Mouse (Mus musculus): ENCODE data around the gene Nfkbiz. TPM values are rescaled to one million over a fixed set of nuclear protein-coding genes. Genes with fewer than 3 reads are reported as not detected.

Gene Nfkbiz
- polyA plus RNA-seq, 1 experiment from 2014 or later: 3.1 TPM

DNA sequence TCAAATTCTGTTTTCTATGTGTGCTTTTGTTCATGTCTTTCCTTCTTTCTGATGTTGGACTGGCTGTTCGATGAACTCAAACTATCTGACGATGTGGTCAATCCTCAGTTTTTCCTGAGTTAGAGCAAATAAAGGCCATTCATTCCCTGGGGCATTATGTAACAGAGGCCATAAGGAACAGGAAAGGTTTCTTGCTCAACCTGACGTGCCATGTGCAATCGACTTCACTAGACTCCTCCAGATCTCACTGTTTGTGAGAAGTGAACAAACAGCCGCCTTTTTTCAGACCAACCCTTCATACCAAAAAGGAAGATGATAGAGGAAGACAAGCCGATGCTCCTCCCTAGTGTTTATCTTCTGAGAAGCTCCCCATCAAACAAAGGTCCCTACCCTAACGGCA, 48.4 kb downstream of the Nfkbiz start:
- Histone ChIP-seq H3K9ac (ENCODE audit: low read length) (no peak overlapping the region), H3K27me3 (ENCODE audit: control insufficient read depth, insufficient read depth, low read length) (no peaks in the 10 kb centered on the region), H3K27ac (replicated peaks in 1 of 2; ENCODE audit: control insufficient read depth in 1 of 2, insufficient read depth in 1 of 2, low read depth in 2 of 2, low read length in 2 of 2) (no peak overlapping the region), H3K36me3 (ENCODE audit: control insufficient read depth, insufficient read depth, low read length) (no peaks in the 10 kb centered on the region), H3K4me3 (ENCODE audit: control insufficient read depth in 1 of 2, insufficient read depth in 1 of 2, low read depth in 1 of 2, low read length in 2 of 2) (no peak overlapping the region), H3K4me2 (ENCODE audit: low read length) (no peak overlapping the region), H3K9me3 (ENCODE audit: control insufficient read depth, low read length) (no peaks in the 10 kb centered on the region), H3K4me1 (ENCODE audit: control insufficient read depth in 2 of 2, insufficient read depth in 2 of 2, low read length in 2 of 2) (no peaks in the 10 kb centered on the region)
- no peak for ATAC-seq (ENCODE audit: insufficient number of reproducible peaks, insufficient read depth, low FRiP score, low read depth)
- 83% methylated on average over 7 of the region's 7 CpGs for WGBS

DNA sequence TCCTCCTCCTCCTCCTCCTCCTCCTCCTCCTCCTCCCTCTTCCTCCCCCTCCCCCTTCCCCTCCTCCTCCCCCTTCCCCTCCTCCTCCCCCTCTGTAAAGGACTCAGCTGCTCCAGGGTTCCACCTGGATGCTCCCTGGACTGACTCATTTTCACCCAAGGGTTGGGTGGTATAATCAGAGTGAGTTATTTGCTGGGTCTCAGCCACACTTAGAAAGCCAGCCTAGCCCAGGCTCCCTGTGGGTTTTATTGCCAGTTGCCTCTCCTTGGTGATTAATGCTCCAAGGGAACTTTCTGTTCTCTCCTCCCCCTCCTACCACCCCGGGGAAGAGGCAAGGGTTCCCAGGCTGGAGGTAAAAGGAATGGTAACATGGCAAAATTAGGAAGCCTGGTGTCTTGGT, 49.4 kb downstream of the Nfkbiz start:
- Histone ChIP-seq H3K27me3 (ENCODE audit: control insufficient read depth, insufficient read depth, low read length) (no peaks in the 10 kb centered on the region), H3K4me2 (ENCODE audit: low read length) (no peak overlapping the region), H3K4me1 (ENCODE audit: control insufficient read depth in 2 of 2, insufficient read depth in 2 of 2, low read length in 2 of 2) (no peaks in the 10 kb centered on the region), H3K4me3 (ENCODE audit: control insufficient read depth in 1 of 2, insufficient read depth in 1 of 2, low read depth in 1 of 2, low read length in 2 of 2) (no peak overlapping the region), H3K27ac (replicated peaks in 1 of 2; ENCODE audit: control insufficient read depth in 1 of 2, insufficient read depth in 1 of 2, low read depth in 2 of 2, low read length in 2 of 2) (no peak overlapping the region), H3K36me3 (ENCODE audit: control insufficient read depth, insufficient read depth, low read length) (no peaks in the 10 kb centered on the region), H3K9ac (ENCODE audit: low read length) (no peak overlapping the region), H3K9me3 (ENCODE audit: control insufficient read depth, low read length) (no peaks in the 10 kb centered on the region)
- 31% methylated on average over 1 of the region's 1 CpGs for WGBS
- no peak for ATAC-seq (ENCODE audit: insufficient number of reproducible peaks, insufficient read depth, low FRiP score, low read depth)

DNA sequence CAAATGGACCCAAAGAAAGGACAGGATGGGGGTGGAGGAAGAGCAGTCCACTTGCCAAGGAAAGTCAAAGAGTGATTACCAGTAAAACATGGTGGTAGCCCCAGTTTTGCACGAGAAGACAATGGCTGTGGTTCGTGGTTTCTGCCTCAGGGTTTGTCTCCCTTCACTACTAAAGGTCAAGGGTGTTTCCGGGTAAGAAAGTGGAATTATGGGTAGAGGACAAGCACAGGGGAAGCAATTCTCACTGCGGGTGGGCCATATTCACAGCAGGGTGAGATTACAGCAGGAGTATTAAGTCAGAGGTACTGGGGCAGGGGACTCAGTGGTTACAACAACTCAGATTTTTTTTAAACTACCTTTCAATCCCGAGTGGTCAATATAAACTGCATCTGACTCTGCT, 50.0 kb downstream of the Nfkbiz start:
- no peaks in the 10 kb centered on the region for H3K4me1 ChIP-seq (ENCODE audit: control insufficient read depth in 2 of 2, insufficient read depth in 2 of 2, low read length in 2 of 2)
- H3K27me3 ChIP-seq (ENCODE audit: control insufficient read depth, insufficient read depth, low read length): no peaks in the 10 kb centered on the region
- no peaks in the 10 kb centered on the region for H3K36me3 ChIP-seq (ENCODE audit: control insufficient read depth, insufficient read depth, low read length)
- no peaks in the 10 kb centered on the region for H3K9me3 ChIP-seq (ENCODE audit: control insufficient read depth, low read length)
- H3K4me2 ChIP-seq (ENCODE audit: low read length): no peak overlapping the region
- no peak for ATAC-seq (ENCODE audit: insufficient number of reproducible peaks, insufficient read depth, low FRiP score, low read depth)
- WGBS: 82% methylated on average over 5 of the region's 5 CpGs
- H3K27ac ChIP-seq (replicated peaks in 1 of 2; ENCODE audit: control insufficient read depth in 1 of 2, insufficient read depth in 1 of 2, low read depth in 2 of 2, low read length in 2 of 2): no peak overlapping the region
- no peak overlapping the region for H3K9ac ChIP-seq (ENCODE audit: low read length)
- H3K4me3 ChIP-seq (ENCODE audit: control insufficient read depth in 1 of 2, insufficient read depth in 1 of 2, low read depth in 1 of 2, low read length in 2 of 2): no peak overlapping the region

DNA sequence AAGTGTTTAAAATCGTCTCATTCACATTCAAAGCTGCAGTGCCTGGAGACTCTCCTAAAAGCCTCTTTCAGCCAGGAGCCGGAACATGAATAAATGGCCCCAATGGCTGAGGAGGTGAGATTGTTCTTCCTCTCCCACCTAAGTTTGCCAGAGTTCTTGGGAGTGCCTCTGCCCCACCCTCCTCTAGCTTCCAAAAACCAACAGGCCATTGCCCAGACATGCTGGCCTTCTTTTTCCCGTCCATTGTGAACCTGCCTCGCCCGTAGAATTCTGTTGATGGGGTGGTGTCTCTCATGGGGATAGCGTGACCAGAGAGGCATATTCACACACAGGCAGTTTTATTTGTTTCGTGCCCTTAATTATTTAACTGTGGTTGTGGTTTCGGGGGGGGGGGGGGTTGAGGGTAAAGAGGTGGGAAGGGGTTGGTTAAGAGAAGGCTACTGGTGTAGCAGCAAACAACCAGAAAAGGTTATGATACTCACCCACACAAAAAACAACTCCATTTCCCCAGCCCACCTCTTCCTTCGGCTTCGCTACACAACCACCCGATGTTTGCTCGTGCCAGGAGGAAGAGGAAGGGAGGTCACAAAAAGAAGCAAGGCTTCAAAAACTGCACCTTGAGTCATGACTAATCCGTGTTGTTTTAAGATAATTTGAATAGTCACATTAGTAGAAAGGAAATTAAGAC, 51.2 kb downstream of the Nfkbiz start:
- 82% methylated on average over 13 of the region's 13 CpGs for WGBS
- H3K9ac ChIP-seq (ENCODE audit: low read length): no peak overlapping the region
- no peak for ATAC-seq (ENCODE audit: insufficient number of reproducible peaks, insufficient read depth, low FRiP score, low read depth)
- no peak overlapping the region for H3K4me2 ChIP-seq (ENCODE audit: low read length)
- no peak overlapping the region for H3K4me3 ChIP-seq (ENCODE audit: control insufficient read depth in 1 of 2, insufficient read depth in 1 of 2, low read depth in 1 of 2, low read length in 2 of 2)
- H3K27ac ChIP-seq (replicated peaks in 1 of 2; ENCODE audit: control insufficient read depth in 1 of 2, insufficient read depth in 1 of 2, low read depth in 2 of 2, low read length in 2 of 2): no peak overlapping the region
- no peaks in the 10 kb centered on the region for H3K4me1 ChIP-seq (ENCODE audit: control insufficient read depth in 2 of 2, insufficient read depth in 2 of 2, low read length in 2 of 2)
- no peaks in the 10 kb centered on the region for H3K36me3 ChIP-seq (ENCODE audit: control insufficient read depth, insufficient read depth, low read length)
- H3K9me3 ChIP-seq (ENCODE audit: control insufficient read depth, low read length): no peaks in the 10 kb centered on the region
- H3K27me3 ChIP-seq (ENCODE audit: control insufficient read depth, insufficient read depth, low read length): no peaks in the 10 kb centered on the region

DNA sequence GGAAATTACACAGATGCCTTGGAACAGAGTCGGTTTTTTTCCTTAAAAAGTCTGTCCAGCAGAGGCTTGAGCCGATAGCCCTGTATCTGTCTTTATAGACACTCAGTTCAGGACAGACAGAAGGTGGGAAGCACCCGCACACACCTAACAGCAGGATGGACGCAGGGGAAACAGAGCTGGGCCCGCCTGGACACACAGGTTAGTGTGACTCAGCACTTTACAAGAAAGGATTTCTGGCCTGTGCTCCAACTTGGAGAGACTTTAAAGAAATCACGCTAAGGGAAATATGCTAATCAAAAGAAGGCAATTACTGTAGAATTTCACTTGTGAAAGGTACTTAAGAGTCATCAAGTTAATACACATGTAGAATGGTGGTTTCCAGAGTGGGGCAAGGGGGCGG, 54.3 kb downstream of the Nfkbiz start:
- no peak for ATAC-seq (ENCODE audit: insufficient number of reproducible peaks, insufficient read depth, low FRiP score, low read depth)
- 74% methylated on average over 7 of the region's 7 CpGs for WGBS

DNA sequence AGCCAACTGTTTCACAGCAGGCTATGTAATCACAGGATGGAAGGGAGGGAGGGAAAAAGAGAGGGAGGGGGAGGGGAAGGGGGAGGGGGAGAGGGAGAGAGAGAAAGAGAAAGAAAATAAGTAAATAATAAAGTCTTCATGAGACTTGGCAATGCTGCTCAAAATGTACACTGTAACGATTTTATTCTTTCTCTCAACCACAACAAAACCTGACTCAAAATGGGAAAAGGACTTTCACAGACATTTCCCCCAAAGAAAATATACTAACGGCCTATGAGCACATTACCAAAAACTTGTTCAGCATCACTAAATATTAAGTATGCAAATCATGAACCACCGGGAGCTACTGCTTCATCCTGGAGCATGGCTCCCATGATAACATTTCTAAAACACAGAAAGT, 54.8 kb downstream of the Nfkbiz start:
- H3K4me2 ChIP-seq (ENCODE audit: low read length): no peak overlapping the region
- H3K27ac ChIP-seq (replicated peaks in 1 of 2; ENCODE audit: control insufficient read depth in 1 of 2, insufficient read depth in 1 of 2, low read depth in 2 of 2, low read length in 2 of 2): no peak overlapping the region
- no peaks in the 10 kb centered on the region for H3K4me1 ChIP-seq (ENCODE audit: control insufficient read depth in 2 of 2, insufficient read depth in 2 of 2, low read length in 2 of 2)
- H3K9me3 ChIP-seq (ENCODE audit: control insufficient read depth, low read length): no peaks in the 10 kb centered on the region
- no peaks in the 10 kb centered on the region for H3K36me3 ChIP-seq (ENCODE audit: control insufficient read depth, insufficient read depth, low read length)
- no peak overlapping the region for H3K4me3 ChIP-seq (ENCODE audit: control insufficient read depth in 1 of 2, insufficient read depth in 1 of 2, low read depth in 1 of 2, low read length in 2 of 2)
- no peaks in the 10 kb centered on the region for H3K27me3 ChIP-seq (ENCODE audit: control insufficient read depth, insufficient read depth, low read length)
- WGBS: 71% methylated on average over 3 of the region's 3 CpGs
- no peak for ATAC-seq (ENCODE audit: insufficient number of reproducible peaks, insufficient read depth, low FRiP score, low read depth)
- no peak overlapping the region for H3K9ac ChIP-seq (ENCODE audit: low read length)

More for the DNA sequence above, 54.3 kb downstream of the Nfkbiz start:
- no peaks in the 10 kb centered on the region for H3K9me3 ChIP-seq (ENCODE audit: control insufficient read depth, low read length)
- no peaks in the 10 kb centered on the region for H3K4me1 ChIP-seq (ENCODE audit: control insufficient read depth in 2 of 2, insufficient read depth in 2 of 2, low read length in 2 of 2)
- H3K4me3 ChIP-seq (ENCODE audit: control insufficient read depth in 1 of 2, insufficient read depth in 1 of 2, low read depth in 1 of 2, low read length in 2 of 2): no peak overlapping the region
- no peak overlapping the region for H3K4me2 ChIP-seq (ENCODE audit: low read length)
- H3K9ac ChIP-seq (ENCODE audit: low read length): no peak overlapping the region
- no peak overlapping the region for H3K27ac ChIP-seq (replicated peaks in 1 of 2; ENCODE audit: control insufficient read depth in 1 of 2, insufficient read depth in 1 of 2, low read depth in 2 of 2, low read length in 2 of 2)
- no peaks in the 10 kb centered on the region for H3K36me3 ChIP-seq (ENCODE audit: control insufficient read depth, insufficient read depth, low read length)
- no peaks in the 10 kb centered on the region for H3K27me3 ChIP-seq (ENCODE audit: control insufficient read depth, insufficient read depth, low read length)

DNA sequence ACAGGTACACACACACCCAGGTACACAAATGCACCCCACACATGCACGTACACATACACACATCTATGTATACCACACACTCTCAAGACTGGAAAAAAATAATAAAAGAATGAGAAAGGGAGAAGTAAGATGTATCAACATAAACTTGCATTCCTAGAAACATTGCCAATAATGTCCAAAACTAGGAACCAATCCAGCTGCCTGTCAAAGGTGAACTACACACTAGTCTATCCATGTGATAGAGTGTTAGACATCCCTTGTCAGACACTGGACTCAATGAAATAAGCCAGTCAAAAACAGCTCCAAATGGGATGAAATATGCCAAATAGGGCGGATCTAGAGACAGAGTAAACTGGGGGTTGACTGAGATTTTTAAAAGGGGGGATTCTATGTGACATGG, 55.8 kb downstream of the Nfkbiz start:
- ATAC-seq (ENCODE audit: insufficient number of reproducible peaks, insufficient read depth, low FRiP score, low read depth): no peak
- Histone ChIP-seq H3K4me2 (ENCODE audit: low read length) (no peak overlapping the region), H3K36me3 (ENCODE audit: control insufficient read depth, insufficient read depth, low read length) (no peaks in the 10 kb centered on the region), H3K9ac (ENCODE audit: low read length) (no peak overlapping the region), H3K4me1 (ENCODE audit: control insufficient read depth in 2 of 2, insufficient read depth in 2 of 2, low read length in 2 of 2) (no peaks in the 10 kb centered on the region), H3K27me3 (ENCODE audit: control insufficient read depth, insufficient read depth, low read length) (no peaks in the 10 kb centered on the region), H3K27ac (replicated peaks in 1 of 2; ENCODE audit: control insufficient read depth in 1 of 2, insufficient read depth in 1 of 2, low read depth in 2 of 2, low read length in 2 of 2) (no peak overlapping the region), H3K9me3 (ENCODE audit: control insufficient read depth, low read length) (no peaks in the 10 kb centered on the region), H3K4me3 (ENCODE audit: control insufficient read depth in 1 of 2, insufficient read depth in 1 of 2, low read depth in 1 of 2, low read length in 2 of 2) (no peak overlapping the region)
- 78% methylated on average over 2 of the region's 2 CpGs for WGBS

DNA sequence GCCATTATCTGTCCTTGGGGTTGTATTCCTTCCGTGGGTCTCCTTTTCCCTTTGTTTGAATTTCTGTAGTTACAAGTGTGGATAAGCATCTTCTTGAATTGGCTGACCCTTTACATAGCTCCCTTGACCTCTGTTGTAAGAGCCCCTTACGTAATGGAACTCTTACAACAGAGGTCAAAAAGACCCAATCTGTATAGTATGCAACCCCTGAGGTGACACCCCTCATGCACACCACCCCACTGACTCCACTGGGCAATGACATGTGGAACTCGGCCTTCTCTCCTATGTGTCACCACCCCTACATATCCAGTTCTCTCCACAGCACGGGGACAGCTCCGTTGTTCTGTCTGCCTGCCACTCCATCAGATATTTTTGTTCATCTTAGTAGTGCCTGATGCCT, 56.9 kb downstream of the Nfkbiz start:
- no peaks in the 10 kb centered on the region for H3K27me3 ChIP-seq (ENCODE audit: control insufficient read depth, insufficient read depth, low read length)
- no peak for ATAC-seq (ENCODE audit: insufficient number of reproducible peaks, insufficient read depth, low FRiP score, low read depth)
- WGBS: 50% methylated on average over 5 of the region's 5 CpGs
- H3K27ac ChIP-seq (replicated peaks in 1 of 2; ENCODE audit: control insufficient read depth in 1 of 2, insufficient read depth in 1 of 2, low read depth in 2 of 2, low read length in 2 of 2): no peak overlapping the region
- H3K4me1 ChIP-seq (ENCODE audit: control insufficient read depth in 2 of 2, insufficient read depth in 2 of 2, low read length in 2 of 2): no peaks in the 10 kb centered on the region
- H3K36me3 ChIP-seq (ENCODE audit: control insufficient read depth, insufficient read depth, low read length): no peaks in the 10 kb centered on the region
- no peak overlapping the region for H3K9ac ChIP-seq (ENCODE audit: low read length)
- no peak overlapping the region for H3K4me3 ChIP-seq (ENCODE audit: control insufficient read depth in 1 of 2, insufficient read depth in 1 of 2, low read depth in 1 of 2, low read length in 2 of 2)
- H3K4me2 ChIP-seq (ENCODE audit: low read length): no peak overlapping the region
- no peaks in the 10 kb centered on the region for H3K9me3 ChIP-seq (ENCODE audit: control insufficient read depth, low read length)

All from heart, embryonic 14.5 days (tissue).